Mouse (Mus musculus): ENCODE data around the gene Treml1. TPM values are rescaled to one million over a fixed set of nuclear protein-coding genes. Genes with fewer than 3 reads are reported as not detected.

Gene Treml1
- polyA plus RNA-seq, 1 experiment from 2014 or later, result 0.23 TPM

- H3K4me2 ChIP-seq (replicated peaks; ENCODE audit: low read depth), result peak within 1 kb of the TSS; percentile 86
- H3K4me1 ChIP-seq (replicated peaks; ENCODE audit: control insufficient read depth, insufficient read depth, low read length), result peaks cover 15% of the 10 kb centered on the region; the same call in 1 of the 2 replicates
- under 1% methylated on average over 76 of the region's 84 CpGs for WGBS
- H3K36me3 ChIP-seq (ENCODE audit: control insufficient read depth, insufficient read depth), result peaks cover 23% of the 10 kb centered on the region
- H3K27ac ChIP-seq (ENCODE audit: low read depth, low read length), result peak within 1 kb of the TSS; percentile 100
- peak within 1 kb of the TSS; percentile 92 for H3K9ac ChIP-seq (ENCODE audit: low read depth, low read length)
- peak; percentile 94 for ATAC-seq
- no peaks in the 10 kb centered on the region for H3K9me3 ChIP-seq (ENCODE audit: control insufficient read depth)
- H3K4me3 ChIP-seq (ENCODE audit: low read depth, low read length), result peak within 1 kb of the TSS; percentile 87
- no peaks in the 10 kb centered on the region for H3K27me3 ChIP-seq (replicated peaks; ENCODE audit: control insufficient read depth, insufficient read depth, low read length)
- TF ChIP-seq CTCF (IDR thresholded peaks at IDR 0.05; ENCODE audit: low read depth), result peak; percentile 35
Measured at GRCm38 (mm10) chr17:48409380-48410298, 49.9 kb downstream of the Treml1 start, which contains the start of the genes Nfya and Oard1. Gene Nfya, minus strand, starts transcription at chr17:48409906. Gene Oard1, plus strand, starts transcription at chr17:48410014.

GRCm38 (mm10) chr17:48410299-48410785, 50.6 kb downstream of the Treml1 start:
- peak overlapping the region; percentile 70 for H3K4me2 ChIP-seq (replicated peaks; ENCODE audit: low read depth)
- TF ChIP-seq CTCF (IDR thresholded peaks at IDR 0.05; ENCODE audit: low read depth), result no peak
- H3K27ac ChIP-seq (ENCODE audit: low read depth, low read length), result peak overlapping the region; percentile 100
- ATAC-seq, result peak; percentile 3; the same call in 1 of the 2 replicates
- H3K36me3 ChIP-seq (ENCODE audit: control insufficient read depth, insufficient read depth), result peaks cover 30% of the 10 kb centered on the region
- H3K27me3 ChIP-seq (replicated peaks; ENCODE audit: control insufficient read depth, insufficient read depth, low read length), result no peaks in the 10 kb centered on the region
- peak overlapping the region; percentile 59 for H3K9ac ChIP-seq (ENCODE audit: low read depth, low read length)
- H3K9me3 ChIP-seq (ENCODE audit: control insufficient read depth), result no peaks in the 10 kb centered on the region
- H3K4me3 ChIP-seq (ENCODE audit: low read depth, low read length), result peak overlapping the region; percentile 87
- peaks cover 15% of the 10 kb centered on the region; the same call in 1 of the 2 replicates for H3K4me1 ChIP-seq (replicated peaks; ENCODE audit: control insufficient read depth, insufficient read depth, low read length)
- 0% methylated on average over 13 of the region's 13 CpGs for WGBS

- H3K4me3 ChIP-seq (ENCODE audit: low read depth, low read length), result peak overlapping the region; percentile 87
- peak overlapping the region; percentile 70 for H3K4me2 ChIP-seq (replicated peaks; ENCODE audit: low read depth)
- no peak for ATAC-seq
- H3K9me3 ChIP-seq (ENCODE audit: control insufficient read depth), result no peaks in the 10 kb centered on the region
- peaks cover 15% of the 10 kb centered on the region; the same call in 1 of the 2 replicates for H3K4me1 ChIP-seq (replicated peaks; ENCODE audit: control insufficient read depth, insufficient read depth, low read length)
- no peaks in the 10 kb centered on the region for H3K27me3 ChIP-seq (replicated peaks; ENCODE audit: control insufficient read depth, insufficient read depth, low read length)
- H3K36me3 ChIP-seq (ENCODE audit: control insufficient read depth, insufficient read depth), result peaks cover 39% of the 10 kb centered on the region
- peak overlapping the region; percentile 100; the same call in 1 of the 2 replicates for H3K27ac ChIP-seq (ENCODE audit: low read depth, low read length)
- 28% methylated on average over 8 of the region's 8 CpGs for WGBS
- H3K9ac ChIP-seq (ENCODE audit: low read depth, low read length), result no peak overlapping the region
- no peak for TF ChIP-seq CTCF (IDR thresholded peaks at IDR 0.05; ENCODE audit: low read depth)
Measured at GRCm38 (mm10) chr17:48411241-48411640, 51.5 kb downstream of the Treml1 start.

GRCm38 (mm10) chr17:48416011-48416410, 56.3 kb downstream of the Treml1 start:
- 68% methylated on average over 7 of the region's 7 CpGs for WGBS
- no peak for ATAC-seq

More at GRCm38 (mm10) chr17:48416011-48416410, 56.3 kb downstream of the Treml1 start:
- Histone ChIP-seq H3K9me3 (ENCODE audit: control insufficient read depth) (no peaks in the 10 kb centered on the region), H3K36me3 (ENCODE audit: control insufficient read depth, insufficient read depth) (peaks cover 46% of the 10 kb centered on the region), H3K4me1 (replicated peaks; ENCODE audit: control insufficient read depth, insufficient read depth, low read length) (peaks cover 5% of the 10 kb centered on the region; the same call in 1 of the 2 replicates), H3K27me3 (replicated peaks; ENCODE audit: control insufficient read depth, insufficient read depth, low read length) (no peaks in the 10 kb centered on the region), H3K27ac (ENCODE audit: low read depth, low read length) (no peak overlapping the region), H3K9ac (ENCODE audit: low read depth, low read length) (no peak overlapping the region), H3K4me3 (ENCODE audit: low read depth, low read length) (no peak overlapping the region), H3K4me2 (replicated peaks; ENCODE audit: low read depth) (no peak overlapping the region)
- no peak for TF ChIP-seq CTCF (IDR thresholded peaks at IDR 0.05; ENCODE audit: low read depth)

Other genes starting within 250 kb of the Treml1 start
- gene 9830107B12Rik, start 213.6 kb upstream of the Treml1 start, polyA plus RNA-seq (2015; fragmentation: Nextera tagmentation; extraction: Ambion mirVana), result not detected in 2 replicates
- not detected in 2 replicates for gene A530064D06Rik, start 192.6 kb upstream of the Treml1 start, polyA plus RNA-seq (2015; fragmentation: Nextera tagmentation; extraction: Ambion mirVana)
- 0.21 and 0.23 TPM in 2 replicates for gene Trem1, start 127.1 kb upstream of the Treml1 start, polyA plus RNA-seq (2015; fragmentation: Nextera tagmentation; extraction: Ambion mirVana)
- not detected in 2 replicates for gene Trem3, start 112.1 kb upstream of the Treml1 start, polyA plus RNA-seq (2015; fragmentation: Nextera tagmentation; extraction: Ambion mirVana)
- gene Treml4, start 95.6 kb upstream of the Treml1 start, polyA plus RNA-seq (2015; fragmentation: Nextera tagmentation; extraction: Ambion mirVana), result 1.4 and 2.2 TPM in 2 replicates
- gene Treml2, start 60.4 kb upstream of the Treml1 start, polyA plus RNA-seq (2015; fragmentation: Nextera tagmentation; extraction: Ambion mirVana), result 0.24 TPM in 1 of 2 replicates, not detected in the other
- 0.05 and 0.22 TPM in 2 replicates for gene B430306N03Rik, start 43.8 kb upstream of the Treml1 start, polyA plus RNA-seq (2015; fragmentation: Nextera tagmentation; extraction: Ambion mirVana)
- gene Trem2, start 13.5 kb upstream of the Treml1 start, polyA plus RNA-seq (2015; fragmentation: Nextera tagmentation; extraction: Ambion mirVana), result 3.2 and 3.4 TPM in 2 replicates
- gene Nfya, start 50.0 kb downstream of the Treml1 start, polyA plus RNA-seq (2015; fragmentation: Nextera tagmentation; extraction: Ambion mirVana), result 3.8 and 4.2 TPM in 2 replicates
- 52.1 and 53.9 TPM in 2 replicates for gene Oard1, start 50.1 kb downstream of the Treml1 start, polyA plus RNA-seq (2015; fragmentation: Nextera tagmentation; extraction: Ambion mirVana)
- 2.6 TPM in 2 replicates for gene Apobec2, start 73.0 kb downstream of the Treml1 start, polyA plus RNA-seq (2015; fragmentation: Nextera tagmentation; extraction: Ambion mirVana)
- gene Tspo2, start 91.6 kb downstream of the Treml1 start, polyA plus RNA-seq (2015; fragmentation: Nextera tagmentation; extraction: Ambion mirVana), result 0.48 and 1.3 TPM in 2 replicates
- 26.7 and 28.4 TPM in 2 replicates for gene Unc5cl, start 95.0 kb downstream of the Treml1 start, polyA plus RNA-seq (2015; fragmentation: Nextera tagmentation; extraction: Ambion mirVana)

Data from intestine, postnatal 0 days (tissue).